Mouse (Mus musculus) 3T3-L1 (cell line): ENCODE measurements around the gene Rcan1.

Experiments used
- DNase-seq: peaks from one replicate; pipeline ENCODE4 v3.0.0-alpha.2; 2015; ENCODE audit warnings: low read depth, low spot score

The Rcan1 gene

GRCm38 (mm10) chr16:92401206-92401605 lies 69.5 kb downstream of the Rcan1 start:
- no peak for DNase-seq

GRCm38 (mm10) chr16:92399490-92400458 lies 70.9 kb downstream of the Rcan1 start:
- DNase-seq, result peak; percentile 99

- DNase-seq, result peak; percentile 90
These were observed 72.0 kb downstream of the Rcan1 start for GRCm38 (mm10) chr16:92398574-92399118.

GRCm38 (mm10) chr16:92397745-92398573 lies 72.7 kb downstream of the Rcan1 start:
- peak; percentile 30 for DNase-seq

- DNase-seq, result no peak
These were observed 76.9 kb downstream of the Rcan1 start for GRCm38 (mm10) chr16:92393732-92394131.

GRCm38 (mm10) chr16:92387692-92388091 lies 83.0 kb downstream of the Rcan1 start:
- no peak for DNase-seq

GRCm38 (mm10) chr16:92385062-92385461 lies 85.6 kb downstream of the Rcan1 start:
- peak; percentile 79 for DNase-seq

GRCm38 (mm10) chr16:92383412-92383811 lies 87.3 kb downstream of the Rcan1 start:
- DNase-seq, result no peak

- no peak for DNase-seq
These were observed 88.2 kb downstream of the Rcan1 start for GRCm38 (mm10) chr16:92382508-92382907.

- DNase-seq, result no peak
These were observed 89.6 kb downstream of the Rcan1 start for GRCm38 (mm10) chr16:92381092-92381491.

- no peak for DNase-seq
These were observed 93.7 kb downstream of the Rcan1 start for GRCm38 (mm10) chr16:92376976-92377375.

GRCm38 (mm10) chr16:92371623-92372022 lies 99.0 kb downstream of the Rcan1 start:
- DNase-seq, result no peak

GRCm38 (mm10) chr16:92369260-92369659 lies 101.4 kb downstream of the Rcan1 start:
- peak; percentile 51 for DNase-seq

- DNase-seq, result no peak
These were observed 105.2 kb downstream of the Rcan1 start for GRCm38 (mm10) chr16:92365477-92365876.

GRCm38 (mm10) chr16:92360711-92361110 lies 110.0 kb downstream of the Rcan1 start:
- no peak for DNase-seq

- DNase-seq, result no peak
These were observed 111.4 kb downstream of the Rcan1 start, which contains the start of gene Kcne1 for GRCm38 (mm10) chr16:92359229-92359628. Kcne1 (minus strand) TSS chr16:92359468.

- no peak for DNase-seq
These were observed 111.9 kb downstream of the Rcan1 start for GRCm38 (mm10) chr16:92358734-92359133.

GRCm38 (mm10) chr16:92357566-92357965 lies 113.1 kb downstream of the Rcan1 start:
- DNase-seq, result no peak

GRCm38 (mm10) chr16:92357023-92357422 lies 113.6 kb downstream of the Rcan1 start:
- DNase-seq, result no peak

- DNase-seq, result no peak
These were observed 114.7 kb downstream of the Rcan1 start for GRCm38 (mm10) chr16:92355982-92356381.

- no peak for DNase-seq
These were observed 115.3 kb downstream of the Rcan1 start for GRCm38 (mm10) chr16:92355366-92355765.

GRCm38 (mm10) chr16:92353897-92354296 lies 116.8 kb downstream of the Rcan1 start:
- DNase-seq, result no peak
